Mouse (Mus musculus) megakaryocyte progenitor cell, adult 5-6 weeks (primary cell): ENCODE data around the gene Gprc5d. TPM values are rescaled to one million over a fixed set of nuclear protein-coding genes. Genes with fewer than 3 reads are reported as not detected.

Source experiments
- ATAC-seq: replicated peaks from 2 replicates; pipeline ENCODE4 v1.8.0; 2016; ENCODE audit warnings: mild to moderate bottlenecking, moderate TSS enrichment, inconsistent platforms; ENCODE audit not compliant: poor library complexity
- total RNA-seq, 2 experiments: library from RNA; stranded (forward) in 1 of 2; stranded (reverse) in 1 of 2; fragments of 157-497, 149-512 nt in 1 of 2; fragments of 200-1000 nt in 1 of 2; gene quantifications; 2 replicates each; pipeline versions ENCODE4 v1.2.3 to v1.2.4; 2015 to 2017

Gene Gprc5d
- total RNA-seq, 2 experiments from 2014 or later = not detected

DNA sequence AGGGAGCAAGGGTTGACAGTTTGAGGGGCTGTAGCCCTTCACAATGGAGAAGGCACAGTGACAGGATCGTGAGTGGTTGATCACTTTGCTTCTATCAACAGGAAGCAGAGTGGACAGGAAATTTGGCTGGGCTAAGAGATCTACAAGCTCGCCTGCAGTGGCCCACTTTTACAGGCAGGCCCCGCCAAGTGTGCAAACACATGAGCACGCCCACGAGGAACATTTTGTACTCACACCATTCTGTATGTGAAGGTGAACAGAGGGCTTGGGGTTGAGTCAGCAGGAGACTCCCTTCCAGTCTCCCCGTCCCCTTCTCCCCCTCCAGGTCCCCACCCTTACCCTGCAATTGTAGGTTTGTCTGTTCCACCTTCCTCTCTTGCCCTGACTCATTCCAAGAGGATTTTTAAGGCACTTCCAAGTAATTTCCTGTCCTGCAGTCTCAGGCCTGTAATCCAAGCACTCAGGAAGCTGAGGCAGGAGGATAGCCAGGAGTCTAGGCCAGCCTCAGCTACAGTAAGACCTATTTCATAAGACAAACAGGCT is 43.6 kb downstream of the Gprc5d start:
- ATAC-seq = no peak

DNA sequence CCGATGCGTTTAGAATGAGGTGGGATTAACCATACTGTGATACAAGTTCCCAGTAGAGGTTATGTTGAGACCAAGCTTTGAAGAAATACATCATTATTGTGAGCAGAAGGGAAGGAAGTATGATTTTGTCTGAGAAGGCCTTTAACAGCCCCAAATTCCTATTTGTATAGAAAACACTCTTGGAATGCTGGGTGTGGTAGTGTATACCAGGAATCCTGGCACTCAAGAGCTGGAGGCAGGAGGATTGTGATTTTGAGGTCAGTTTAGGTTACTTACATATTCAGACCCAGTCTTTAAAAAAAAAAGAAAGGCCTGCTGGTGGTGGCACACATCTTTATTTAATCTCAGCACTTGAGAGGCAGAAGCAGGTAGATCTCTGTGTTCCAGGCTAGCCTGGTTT is 47.7 kb downstream of the Gprc5d start:
- no peak for ATAC-seq

DNA sequence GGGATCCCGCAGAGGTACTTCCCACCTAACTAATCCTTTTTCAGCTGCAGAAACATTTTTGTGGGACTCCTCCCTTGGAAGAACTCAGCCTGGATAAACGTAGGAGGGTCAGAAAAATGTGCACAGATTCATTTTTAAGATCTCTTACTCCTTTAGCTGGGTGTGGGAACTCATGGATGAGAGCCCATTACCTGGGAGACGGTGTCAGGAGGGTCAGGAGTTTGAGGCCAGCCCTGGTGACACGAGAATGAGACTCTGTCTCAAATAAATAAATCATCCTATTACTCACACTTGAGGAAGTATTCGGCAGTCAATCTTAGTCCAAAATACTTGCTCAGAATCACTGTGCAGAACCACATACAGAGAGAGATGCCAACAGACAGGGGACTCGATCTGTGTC is 48.2 kb downstream of the Gprc5d start:
- ATAC-seq = no peak

DNA sequence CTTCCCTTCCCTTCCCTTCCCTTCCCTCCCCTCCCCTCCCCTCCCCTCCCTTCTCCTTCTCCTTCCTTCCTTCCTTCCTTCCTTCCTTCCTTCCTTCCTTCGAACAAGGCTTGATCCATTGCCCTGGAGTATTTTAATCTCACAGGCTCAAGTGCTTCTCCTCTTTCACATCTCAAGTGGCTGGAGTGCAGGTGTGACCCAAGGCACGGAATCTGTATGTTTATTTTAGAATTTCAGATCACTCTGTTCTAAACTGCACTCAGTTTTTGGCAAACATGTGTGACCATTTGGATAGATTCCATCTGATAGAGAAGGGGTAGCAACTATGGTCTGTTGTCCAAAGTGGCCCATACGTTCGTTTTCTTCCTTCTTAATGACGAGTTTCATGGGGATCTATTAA is 49.9 kb downstream of the Gprc5d start:
- no peak for ATAC-seq

DNA sequence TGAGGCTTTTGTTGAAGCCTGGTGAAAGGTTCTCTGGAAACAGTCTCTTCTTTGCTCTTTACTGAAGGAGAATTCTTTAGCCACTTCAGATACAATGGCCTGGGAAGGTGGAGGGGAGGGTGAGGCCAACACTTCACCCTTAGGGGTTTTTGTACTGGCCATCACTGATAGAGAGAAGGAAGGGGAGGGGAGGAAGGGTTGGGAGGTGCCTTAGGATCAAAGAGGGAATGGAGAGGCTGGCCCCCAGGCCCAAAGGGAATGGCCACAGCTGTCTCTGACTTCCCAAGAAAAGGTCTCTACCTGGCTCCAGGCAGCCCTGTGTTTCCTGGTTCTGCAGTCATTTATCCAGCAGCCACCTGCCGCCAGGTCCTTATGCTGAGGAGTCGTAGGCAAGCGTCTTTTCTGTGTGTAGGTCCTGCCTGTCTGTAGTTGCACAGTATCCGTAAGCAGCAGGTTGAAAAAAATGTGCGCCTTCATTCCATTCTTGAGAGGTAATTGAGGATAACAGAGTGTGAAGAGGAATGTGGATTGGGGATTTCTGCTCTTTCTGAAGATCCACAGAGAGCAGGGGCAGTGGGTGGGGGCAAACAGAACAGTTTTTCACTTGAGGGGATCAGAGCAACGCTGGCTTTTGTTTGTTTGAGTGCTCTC is 51.2 kb downstream of the Gprc5d start:
- no peak for ATAC-seq

GRCm38 (mm10) chr6:135065236-135065957 is 52.7 kb downstream of the Gprc5d start, which contains the start of gene Gprc5a:
TSS of gene Gprc5a (plus strand) at chr6:135065651.
- peak; percentile 91 for ATAC-seq

DNA sequence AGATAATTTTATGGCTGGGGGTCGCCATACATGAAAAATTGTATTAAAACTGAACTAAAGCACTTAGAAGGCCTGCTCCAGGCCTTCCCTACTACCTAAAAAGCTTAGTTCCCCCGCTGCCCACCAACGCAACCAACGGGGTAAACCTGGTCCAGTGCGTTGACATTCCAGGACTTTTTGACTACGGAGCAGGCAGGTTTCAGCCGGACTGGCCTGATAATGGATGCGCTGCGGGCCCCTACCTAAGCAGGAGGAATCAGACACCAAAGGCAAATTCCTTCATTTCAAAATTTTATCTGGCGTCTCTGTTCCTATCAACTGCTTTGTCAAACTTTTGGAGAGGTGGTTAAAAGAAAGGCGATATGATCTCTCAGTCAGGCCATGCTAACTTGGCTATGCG is 53.5 kb downstream of the Gprc5d start:
- ATAC-seq = no peak

GRCm38 (mm10) chr6:135060728-135061127 is 57.4 kb downstream of the Gprc5d start:
- ATAC-seq = no peak

Other genes with a start within 250 kb of the Gprc5d start
- gene Gpr19, start 219.7 kb downstream of the Gprc5d start, total RNA-seq (2015) = 7.7 and 12.8 TPM in 2 replicates
- gene Gpr19, start 219.7 kb downstream of the Gprc5d start, total RNA-seq (2017) = 7.2 and 7.6 TPM in 2 replicates
- gene Cdkn1b, start 197.9 kb downstream of the Gprc5d start, total RNA-seq (2015) = 20.1 and 21.1 TPM in 2 replicates
- 36.8 and 39.1 TPM in 2 replicates for gene Cdkn1b, start 197.9 kb downstream of the Gprc5d start, total RNA-seq (2017)
- gene Apold1, start 136.6 kb downstream of the Gprc5d start, total RNA-seq (2015) = 0.05 TPM in 1 of 2 replicates, not detected in the other
- 0.10 TPM in 1 of 2 replicates, not detected in the other for gene Apold1, start 136.6 kb downstream of the Gprc5d start, total RNA-seq (2017)
- gene Ddx47, start 106.7 kb downstream of the Gprc5d start, total RNA-seq (2015) = 52.4 and 69.7 TPM in 2 replicates
- 95.0 and 96.0 TPM in 2 replicates for gene Ddx47, start 106.7 kb downstream of the Gprc5d start, total RNA-seq (2017)
- gene Gprc5a, start 52.6 kb downstream of the Gprc5d start, total RNA-seq (2015) = not detected in 2 replicates
- not detected in 2 replicates for gene Gprc5a, start 52.6 kb downstream of the Gprc5d start, total RNA-seq (2017)
- 5.9 and 6.5 TPM in 2 replicates for gene Fam234b, start 79.7 kb upstream of the Gprc5d start, total RNA-seq (2015)
- 5.4 and 6.8 TPM in 2 replicates for gene Fam234b, start 79.7 kb upstream of the Gprc5d start, total RNA-seq (2017)
- gene Hebp1, start 79.7 kb upstream of the Gprc5d start, total RNA-seq (2015) = 12.9 and 15.0 TPM in 2 replicates
- gene Hebp1, start 79.7 kb upstream of the Gprc5d start, total RNA-seq (2017) = 20.0 and 21.2 TPM in 2 replicates
- gene Gsg1, start 136.1 kb upstream of the Gprc5d start, total RNA-seq (2015) = not detected in 2 replicates
- gene Gsg1, start 136.1 kb upstream of the Gprc5d start, total RNA-seq (2017) = not detected in 2 replicates
- not detected in 2 replicates for gene Pbp2, start 192.1 kb upstream of the Gprc5d start, total RNA-seq (2015)
- gene Pbp2, start 192.1 kb upstream of the Gprc5d start, total RNA-seq (2017) = not detected in 2 replicates
- gene Emp1, start 244.3 kb upstream of the Gprc5d start, total RNA-seq (2015) = 0.64 and 0.74 TPM in 2 replicates
- gene Emp1, start 244.3 kb upstream of the Gprc5d start, total RNA-seq (2017) = 0.75 and 1.1 TPM in 2 replicates